Mouse (Mus musculus): ENCODE results near the gene Lrrc32.

Gene Lrrc32

GRCm38 (mm10) chr7:98488398-98489130, 519 bp upstream of the Lrrc32 start:
- no peak for DNase-seq (ENCODE audit: low read depth in 1 of 2, low spot score in 2 of 2)

DNA sequence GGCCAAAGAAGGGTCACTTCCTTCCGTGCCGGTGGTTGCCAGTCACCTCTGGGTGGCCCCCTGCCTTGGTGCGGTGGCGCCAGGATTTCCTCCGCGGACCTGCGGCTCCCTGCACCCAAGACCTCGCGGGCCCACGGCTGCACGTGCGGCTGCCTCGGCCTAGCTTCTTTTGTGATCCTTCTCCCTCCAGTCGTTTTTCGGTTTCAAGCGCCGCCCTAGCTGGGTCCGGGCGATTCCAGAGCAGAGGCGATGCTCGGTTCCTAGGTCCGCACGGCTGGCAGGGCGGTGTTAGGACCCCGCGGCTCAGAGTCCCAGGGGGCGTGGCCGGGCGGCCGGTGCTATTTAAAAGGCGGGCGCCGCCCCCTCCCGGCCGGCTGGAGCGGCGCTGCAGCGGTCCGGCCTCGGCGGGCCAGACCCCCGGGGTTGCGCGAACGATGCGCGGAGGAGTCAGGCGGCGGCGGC, 571 bp downstream of the Lrrc32 start:
- peak in 1 of 2 experiments; percentile 35 for DNase-seq (ENCODE audit: low read depth in 1 of 2, low spot score in 2 of 2)

DNA sequence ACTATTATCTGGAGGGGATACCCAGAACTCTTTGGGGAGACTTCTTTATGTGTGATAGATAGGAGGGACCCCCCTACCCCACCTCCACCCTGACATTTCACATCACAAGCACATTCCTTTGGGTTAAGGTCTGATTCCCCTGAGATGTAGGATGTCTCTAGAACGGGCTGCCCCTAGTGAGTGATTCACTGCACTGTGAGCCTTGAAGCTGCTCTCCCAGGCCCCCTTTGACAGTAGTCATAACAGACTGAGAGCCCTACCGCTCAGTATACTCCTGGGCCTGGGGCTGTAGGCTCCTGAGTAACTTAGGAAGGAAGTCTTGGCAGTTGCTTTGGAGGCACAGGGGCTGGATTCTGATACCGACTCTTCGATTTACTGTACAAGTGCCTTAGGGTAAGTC, 1.2 kb downstream of the Lrrc32 start:
- no peak for DNase-seq (ENCODE audit: low read depth in 1 of 2, low spot score in 2 of 2)

DNA sequence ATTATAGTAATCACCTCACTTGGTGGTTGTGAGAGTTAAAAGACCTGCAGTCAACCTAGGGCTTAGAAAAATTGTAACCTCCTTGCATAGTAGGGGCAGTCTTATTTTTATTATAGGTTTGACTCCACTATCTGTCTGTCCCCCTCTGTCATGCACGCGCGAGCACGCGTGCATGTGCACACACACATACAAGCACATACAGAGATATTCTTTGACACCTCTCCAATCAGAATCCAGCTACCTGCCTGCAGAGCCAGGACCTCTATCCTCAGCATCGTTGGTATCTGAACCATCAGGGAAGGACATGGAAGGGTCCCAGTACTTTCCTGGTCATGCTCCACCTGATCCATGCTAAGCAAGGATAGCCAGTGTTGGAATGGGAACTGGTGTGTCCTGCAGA, 1.8 kb downstream of the Lrrc32 start:
- DNase-seq (ENCODE audit: low read depth in 1 of 2, low spot score in 2 of 2) = no peak

GRCm38 (mm10) chr7:98491451-98492200, 2.5 kb downstream of the Lrrc32 start:
- no peak for DNase-seq (ENCODE audit: low read depth in 1 of 2, low spot score in 2 of 2)

- DNase-seq (ENCODE audit: low read depth in 1 of 2, low spot score in 2 of 2) = no peak
These were observed 3.2 kb downstream of the Lrrc32 start for GRCm38 (mm10) chr7:98492331-98492730.

GRCm38 (mm10) chr7:98493307-98493706, 4.2 kb downstream of the Lrrc32 start:
- no peak for DNase-seq (ENCODE audit: low read depth in 1 of 2, low spot score in 2 of 2)

- DNase-seq (ENCODE audit: low read depth in 1 of 2, low spot score in 2 of 2) = no peak
These were observed 4.9 kb downstream of the Lrrc32 start for GRCm38 (mm10) chr7:98493901-98494480.

DNA sequence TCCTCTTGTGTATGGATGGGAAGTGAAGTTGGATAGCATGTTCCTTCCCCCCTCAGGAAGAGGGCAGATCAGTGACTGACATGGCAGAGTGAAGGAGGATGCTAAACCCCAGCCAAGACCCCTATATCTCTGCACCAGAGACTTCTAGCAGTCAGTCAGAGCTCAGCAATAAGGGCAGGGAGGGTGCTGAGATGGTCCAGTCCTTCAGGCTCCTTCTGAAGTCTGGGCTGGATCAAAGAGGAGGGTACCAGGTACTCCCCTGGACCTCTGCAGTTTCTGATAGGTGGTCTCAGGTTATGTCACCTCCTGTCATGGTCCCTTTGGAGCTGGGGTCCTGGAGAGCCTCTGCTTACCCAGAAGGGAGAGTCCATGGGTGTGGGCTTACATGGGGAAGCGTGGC, 6.5 kb downstream of the Lrrc32 start:
- DNase-seq (ENCODE audit: low read depth in 1 of 2, low spot score in 2 of 2) = no peak

GRCm38 (mm10) chr7:98497451-98497850, 8.4 kb downstream of the Lrrc32 start:
- DNase-seq (ENCODE audit: low read depth in 1 of 2, low spot score in 2 of 2) = no peak

DNA sequence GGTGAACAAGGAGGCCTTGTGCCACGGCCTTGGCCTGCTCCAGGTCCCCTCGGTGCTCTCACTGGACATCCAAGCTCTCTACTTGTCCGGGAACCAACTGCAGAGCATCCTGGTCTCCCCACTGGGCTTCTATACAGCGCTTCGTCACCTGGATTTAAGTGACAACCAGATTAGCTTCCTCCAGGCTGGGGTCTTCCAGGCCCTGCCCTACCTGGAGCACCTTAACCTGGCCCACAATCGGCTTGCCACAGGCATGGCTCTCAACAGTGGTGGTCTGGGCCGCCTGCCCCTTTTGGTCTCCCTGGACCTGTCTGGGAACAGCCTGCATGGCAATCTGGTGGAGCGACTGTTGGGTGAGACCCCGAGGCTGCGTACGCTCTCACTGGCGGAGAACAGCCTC, 9.0 kb downstream of the Lrrc32 start:
- DNase-seq (ENCODE audit: low read depth in 1 of 2, low spot score in 2 of 2) = no peak

- no peak for DNase-seq (ENCODE audit: low read depth in 1 of 2, low spot score in 2 of 2)
These were observed 9.8 kb downstream of the Lrrc32 start for GRCm38 (mm10) chr7:98498656-98499560.

DNA sequence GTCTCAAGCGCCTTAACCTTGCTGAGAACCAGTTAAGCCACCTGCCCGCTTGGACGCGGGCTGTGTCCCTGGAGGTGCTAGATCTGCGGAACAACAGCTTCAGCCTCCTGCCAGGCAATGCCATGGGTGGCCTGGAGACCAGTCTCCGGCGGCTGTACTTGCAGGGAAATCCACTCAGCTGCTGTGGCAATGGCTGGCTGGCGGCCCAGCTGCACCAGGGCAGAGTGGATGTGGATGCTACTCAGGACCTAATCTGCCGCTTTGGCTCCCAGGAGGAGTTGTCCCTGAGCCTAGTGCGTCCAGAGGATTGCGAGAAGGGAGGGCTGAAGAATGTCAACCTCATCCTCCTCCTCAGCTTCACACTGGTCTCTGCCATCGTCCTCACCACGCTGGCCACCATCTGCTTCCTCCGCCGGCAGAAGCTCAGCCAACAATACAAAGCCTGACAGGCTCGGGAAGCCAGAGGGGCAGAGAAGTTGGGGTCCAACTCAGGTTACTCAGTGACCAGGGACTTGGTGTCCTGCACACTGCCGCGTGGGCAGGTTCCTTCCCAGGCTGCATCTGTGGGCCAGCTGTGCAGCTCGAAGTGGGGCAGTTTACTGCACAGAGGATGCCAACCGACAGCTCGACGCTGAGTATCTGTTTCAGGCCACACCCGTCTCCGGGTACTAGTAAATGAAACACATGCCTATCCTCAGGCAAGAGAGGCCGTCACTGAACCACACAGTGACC, 10.6 kb downstream of the Lrrc32 start:
- no peak for DNase-seq (ENCODE audit: low read depth in 1 of 2, low spot score in 2 of 2)

GRCm38 (mm10) chr7:98500470-98500869, 11.4 kb downstream of the Lrrc32 start:
- no peak for DNase-seq (ENCODE audit: low read depth in 1 of 2, low spot score in 2 of 2)

GRCm38 (mm10) chr7:98501078-98501477, 12.0 kb downstream of the Lrrc32 start:
- no peak for DNase-seq (ENCODE audit: low read depth in 1 of 2, low spot score in 2 of 2)

DNA sequence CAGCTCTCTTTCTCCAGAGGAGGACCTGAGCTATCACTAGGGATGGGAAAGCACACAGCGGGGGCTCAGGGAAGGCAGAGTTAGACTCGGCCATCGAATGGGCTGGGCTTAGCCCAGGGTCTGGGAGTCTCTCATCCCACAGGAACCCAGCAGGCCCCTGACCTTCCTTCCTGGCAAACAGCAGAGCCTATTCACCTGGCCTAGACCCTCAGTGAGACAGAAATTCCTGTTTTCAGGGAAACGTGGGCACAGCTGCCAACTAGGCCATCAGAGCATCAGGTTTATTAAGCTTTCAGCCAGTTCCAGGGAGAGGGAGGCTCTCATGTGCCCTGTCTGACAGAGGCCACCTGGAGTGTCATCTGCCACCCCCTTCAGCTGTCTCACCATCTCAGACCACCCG, 13.8 kb downstream of the Lrrc32 start:
- no peak for DNase-seq (ENCODE audit: low read depth in 1 of 2, low spot score in 2 of 2)

- DNase-seq (ENCODE audit: low read depth in 1 of 2, low spot score in 2 of 2) = no peak
These were observed 15.0 kb downstream of the Lrrc32 start for GRCm38 (mm10) chr7:98503951-98504647.

DNA sequence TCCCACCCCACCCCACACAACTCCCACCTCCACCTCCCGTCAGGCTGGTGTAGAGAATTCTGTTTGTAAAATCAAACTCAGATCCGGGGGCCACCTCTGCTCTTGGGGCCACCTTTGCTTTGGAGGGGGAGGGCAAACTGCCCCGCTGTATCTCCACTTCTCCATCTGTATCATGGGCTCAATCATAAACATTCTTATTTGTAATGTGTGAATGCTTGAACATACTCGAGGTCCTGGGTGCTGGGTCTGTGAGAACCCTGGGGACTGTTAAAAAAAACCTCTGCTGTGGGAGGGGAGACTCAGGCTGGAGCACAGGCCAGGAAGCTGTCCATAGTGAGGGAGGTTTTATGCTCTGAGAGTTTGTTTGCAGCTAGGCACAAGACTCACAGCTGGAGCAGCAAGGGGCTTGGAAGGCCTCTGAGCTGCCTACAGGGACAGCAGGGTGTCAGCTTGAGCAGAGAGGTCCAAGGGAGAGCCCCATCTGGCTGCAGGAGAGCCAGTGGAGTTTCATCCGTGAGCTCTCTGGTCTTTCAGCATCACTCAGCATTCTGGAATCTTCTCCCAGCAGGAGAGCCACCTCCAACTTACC, 15.7 kb downstream of the Lrrc32 start:
- no peak for DNase-seq (ENCODE audit: low read depth in 1 of 2, low spot score in 2 of 2)

GRCm38 (mm10) chr7:98505664-98506063, 16.6 kb downstream of the Lrrc32 start:
- no peak for DNase-seq (ENCODE audit: low read depth in 1 of 2, low spot score in 2 of 2)
